Mouse (Mus musculus) hindbrain, postnatal 0 days (tissue): ENCODE results near the gene Itga6. TPM values are rescaled to one million over a fixed set of nuclear protein-coding genes. Genes with fewer than 3 reads are reported as not detected.
A peak's percentile ranks its signal among the peaks of the same experiment; 100 is the strongest.

Experiments
- ATAC-seq: fragments of 200-750 bp; cut with Nextera tagmentation; 2 replicates; pipeline ENCODE4 v1.8.0; 2017; ENCODE audit warnings: mild to moderate bottlenecking, moderate TSS enrichment, moderate library complexity
- DNase-seq: peaks from one replicate; pipeline ENCODE4 v3.0.0-alpha.2; 2015; ENCODE audit warnings: low spot score
- H3K27ac ChIP-seq: fragments of 300-500 bp; sonication (generic); 2 replicates; pipeline ENCODE4 v1.5.1; 2014; ENCODE audit warnings: mild to moderate bottlenecking
- H3K27me3 ChIP-seq: fragments of 300-500 bp; sonication (generic); 2 replicates; pipeline ENCODE4 v1.6.1; 2014; ENCODE audit warnings: low read length, mixed read lengths; ENCODE audit not compliant: insufficient read depth
- H3K36me3 ChIP-seq: fragments of 300-500 bp; sonication (generic); 2 replicates; pipeline ENCODE4 v1.6.1; 2014; ENCODE audit warnings: low read length, mixed read lengths; ENCODE audit not compliant: insufficient read depth
- H3K4me1 ChIP-seq: fragments of 300-500 bp; sonication (generic); 2 replicates; pipeline ENCODE4 v1.6.1; 2014; ENCODE audit warnings: antibody characterized with exemption, low read length, mixed read lengths; ENCODE audit not compliant: insufficient read depth
- H3K4me2 ChIP-seq: fragments of 300-500 bp; sonication (generic); 2 replicates; pipeline ENCODE4 v1.6.1; 2014; ENCODE audit warnings: low read depth, mild to moderate bottlenecking, low read length, moderate library complexity, mixed read lengths
- H3K4me3 ChIP-seq: fragments of 300-500 bp; sonication (generic); 2 replicates; pipeline ENCODE4 v1.5.1; 2014; ENCODE audit warnings: low read length
- H3K9ac ChIP-seq: fragments of 300-500 bp; sonication (generic); replicated peaks from 2 replicates; pipeline ENCODE4 v1.6.1; 2014; ENCODE audit warnings: mild to moderate bottlenecking, low read length, moderate library complexity, mixed read lengths
- H3K9me3 ChIP-seq: fragments of 300-500 bp; sonication (generic); 2 replicates; pipeline ENCODE4 v1.6.1; 2016; ENCODE audit warnings: low read length, mixed read lengths
- CTCF ChIP-seq: IDR thresholded peaks from 2 replicates; pipeline ENCODE4 v1.5.1; 2016; ENCODE audit warnings: antibody characterized with exemption, control low read depth, low read depth
- WGBS: fragments of 180-500 bp; shearing (Covaris S2); extraction: QIAGEN DNeasy Blood & Tissue Kit; methylation state at CpG from one replicate; pipeline ENCODE4 v1.1.7; 2014; 5-methylcytosine and 5-hydroxymethylcytosine counted together
- polyA plus RNA-seq: library from polyadenylated mRNA; unstranded; fragments of >200 nt; fragmentation: Nextera tagmentation; extraction: Ambion mirVana; gene quantifications from 2 replicates; pipeline ENCODE4 v1.2.1, GENCODE M21; 2015
- total RNA-seq: library from RNA; depleted of rRNA; stranded (reverse); fragments of >200 nt; gene quantifications from 2 replicates; pipeline ENCODE4 v1.2.3, GENCODE M21; 2014

Itga6 gene
- total and polyA plus RNA-seq, 2 experiments from 2014 or later, result 20.0 to 46.7 TPM

DNA sequence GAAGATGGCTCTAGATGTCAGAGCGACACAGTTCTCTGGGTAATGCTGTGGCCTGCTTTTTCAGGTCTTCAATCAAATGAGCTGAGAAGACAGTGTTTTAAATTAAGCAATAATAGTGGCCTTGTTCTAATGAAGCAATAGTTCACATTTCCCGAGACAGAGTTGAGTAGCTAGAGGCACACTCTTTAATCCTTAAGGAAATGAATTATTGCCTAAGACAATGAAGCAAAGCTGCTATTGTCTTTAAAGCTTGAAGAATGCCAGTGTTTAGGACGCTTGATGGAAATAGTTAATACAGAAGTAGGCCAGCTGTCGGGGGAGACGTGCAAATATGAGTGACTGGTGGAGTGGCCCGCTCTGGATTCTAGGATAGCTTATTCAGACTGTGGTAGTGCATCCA, 65.5 kb downstream of the Itga6 start:
- Histone ChIP-seq H3K36me3 (no peaks in the 10 kb centered on the region), H3K9ac (no peak overlapping the region), H3K4me2 (no peak overlapping the region), H3K4me1 (peaks cover 7% of the 10 kb centered on the region; the same call in 1 of the 2 replicates), H3K9me3 (no peaks in the 10 kb centered on the region), H3K27me3 (no peaks in the 10 kb centered on the region), H3K4me3 (no peak overlapping the region), H3K27ac (no peak overlapping the region)
- no peak for DNase-seq
- no peak for ATAC-seq
- WGBS, result 55% methylated on average over 6 of the region's 6 CpGs
- no peak for TF ChIP-seq CTCF

DNA sequence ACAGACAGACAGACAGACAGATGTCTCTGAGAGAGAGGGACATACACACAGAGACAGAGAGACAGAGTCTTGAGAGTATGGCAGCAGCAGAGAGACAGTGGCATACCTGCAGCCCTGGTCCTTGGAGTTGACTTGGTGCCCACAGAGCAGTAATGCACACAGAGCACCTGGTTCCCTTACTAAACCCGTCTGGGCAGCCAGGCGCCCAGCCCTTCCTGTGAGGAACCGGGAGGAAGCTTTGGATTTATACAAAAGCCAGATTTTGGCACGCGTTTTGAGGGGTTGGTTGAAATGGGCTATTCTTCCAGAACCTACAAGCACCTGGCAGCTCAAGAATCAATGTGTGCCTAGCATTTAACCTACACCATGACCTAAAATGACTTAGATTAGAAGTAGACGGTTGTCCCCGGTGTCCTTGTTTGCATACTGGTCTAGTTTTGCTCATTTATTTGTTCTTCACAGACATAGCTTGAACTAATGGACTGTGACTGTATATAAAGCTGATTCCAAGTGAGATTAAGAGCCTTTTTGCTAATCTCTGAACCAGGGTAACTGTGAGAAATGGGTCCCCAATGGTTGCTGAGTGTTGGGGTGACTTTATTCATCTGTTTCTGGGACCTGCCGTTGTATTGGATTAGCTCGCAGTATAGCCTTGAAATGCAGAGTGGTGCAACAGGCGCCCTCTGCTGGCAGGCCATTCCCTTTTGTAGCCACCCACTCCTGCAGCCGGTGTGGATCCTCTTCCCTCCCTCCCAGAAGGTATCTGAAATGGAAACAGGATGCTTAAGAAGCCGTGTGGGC, 67.0 kb downstream of the Itga6 start:
- Histone ChIP-seq H3K9ac (no peak overlapping the region), H3K27me3 (no peaks in the 10 kb centered on the region)

DNA sequence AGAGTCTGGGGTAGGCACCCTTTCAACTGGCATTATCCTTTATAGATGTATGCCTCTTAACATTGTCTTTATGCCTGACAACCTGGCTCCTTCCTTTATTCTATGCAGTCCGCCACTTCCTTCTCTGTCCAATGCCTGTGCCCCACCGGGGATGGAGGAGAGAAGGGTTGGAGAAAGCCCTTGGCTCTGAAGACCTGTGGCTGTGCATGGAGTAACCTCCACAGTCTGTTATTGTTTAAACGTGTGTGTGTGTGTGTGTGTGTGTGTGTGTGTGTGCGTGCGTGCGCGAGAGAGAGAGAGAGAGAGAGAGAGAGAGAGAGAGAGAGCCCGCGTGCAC, 67.6 kb downstream of the Itga6 start:
- H3K4me3 ChIP-seq, result no peak overlapping the region
- peak; percentile 48; the same call in 1 of the 2 replicates for ATAC-seq
- WGBS, result 85% methylated on average over 7 of the region's 9 CpGs
- H3K9me3 ChIP-seq, result no peaks in the 10 kb centered on the region
- no peaks in the 10 kb centered on the region for H3K27me3 ChIP-seq
- no peak overlapping the region for H3K27ac ChIP-seq
- TF ChIP-seq CTCF, result no peak
- DNase-seq, result no peak
- H3K4me2 ChIP-seq, result no peak overlapping the region
- H3K9ac ChIP-seq, result no peak overlapping the region
- no peaks in the 10 kb centered on the region for H3K36me3 ChIP-seq
- peaks cover 7% of the 10 kb centered on the region; the same call in 1 of the 2 replicates for H3K4me1 ChIP-seq

More for the DNA sequence above, 67.0 kb downstream of the Itga6 start:
- 40% methylated on average over 12 of the region's 12 CpGs for WGBS
- Histone ChIP-seq H3K4me3 (no peak overlapping the region), H3K4me1 (peaks cover 7% of the 10 kb centered on the region; the same call in 1 of the 2 replicates), H3K27ac (no peak overlapping the region), H3K36me3 (no peaks in the 10 kb centered on the region), H3K9me3 (no peaks in the 10 kb centered on the region), H3K4me2 (no peak overlapping the region)
- peak; percentile 88 for DNase-seq
- peak; percentile 95 for TF ChIP-seq CTCF
- peak; percentile 84 for ATAC-seq

DNA sequence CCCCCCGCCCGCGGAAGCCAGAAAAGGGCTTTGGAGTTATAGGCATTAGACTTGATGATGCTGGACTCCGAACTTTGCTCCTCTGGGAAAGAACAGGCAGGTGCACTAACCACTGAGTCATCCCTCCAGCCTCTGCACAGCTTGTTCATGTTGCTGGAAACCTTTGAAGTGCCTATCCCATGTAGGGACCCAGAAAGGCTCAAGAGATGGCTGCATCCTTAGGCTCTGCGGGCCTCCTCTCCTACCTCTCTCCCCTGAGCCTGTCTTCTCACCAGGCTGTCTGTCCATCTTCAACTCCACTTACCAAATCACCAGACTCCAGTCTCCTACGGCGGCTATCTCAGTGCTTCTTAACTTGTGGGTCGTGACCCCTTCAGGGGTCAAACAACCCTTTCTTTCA, 68.0 kb downstream of the Itga6 start:
- no peak overlapping the region for H3K9ac ChIP-seq
- peaks cover 7% of the 10 kb centered on the region; the same call in 1 of the 2 replicates for H3K4me1 ChIP-seq
- H3K27ac ChIP-seq, result no peak overlapping the region
- no peak overlapping the region for H3K4me3 ChIP-seq
- no peaks in the 10 kb centered on the region for H3K9me3 ChIP-seq
- H3K36me3 ChIP-seq, result no peaks in the 10 kb centered on the region
- 0 out of 2 replicates have a peak, but pooled peaks have one; percentile 6 for ATAC-seq
- H3K27me3 ChIP-seq, result no peaks in the 10 kb centered on the region
- no peak overlapping the region for H3K4me2 ChIP-seq
- DNase-seq, result no peak
- TF ChIP-seq CTCF, result no peak
- 75% methylated on average over 6 of the region's 8 CpGs for WGBS

DNA sequence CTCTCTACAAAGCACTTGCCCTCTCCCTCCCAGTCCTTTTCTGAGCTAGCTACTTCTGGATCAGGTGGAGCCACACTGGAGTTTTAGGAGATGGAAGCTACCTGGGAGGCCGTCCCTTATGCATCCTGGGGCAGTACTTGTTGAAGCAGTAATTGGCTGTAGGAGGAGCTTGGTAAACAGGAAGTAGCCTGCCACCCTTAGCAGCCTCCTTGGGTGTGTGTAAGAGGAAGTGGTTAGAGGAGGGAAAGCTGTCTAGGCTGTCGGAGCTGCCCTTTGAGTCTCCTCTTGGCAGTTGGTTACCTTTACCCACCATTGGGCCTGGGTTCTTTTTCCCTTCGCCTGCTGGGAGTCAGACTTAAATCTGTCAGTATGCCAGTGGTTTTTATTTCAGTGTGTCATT, 68.6 kb downstream of the Itga6 start:
- WGBS, result 55% methylated on average over 3 of the region's 3 CpGs
- Histone ChIP-seq H3K9ac (no peak overlapping the region), H3K27ac (no peak overlapping the region), H3K4me2 (no peak overlapping the region), H3K4me1 (peaks cover 7% of the 10 kb centered on the region; the same call in 1 of the 2 replicates), H3K9me3 (no peaks in the 10 kb centered on the region), H3K36me3 (no peaks in the 10 kb centered on the region), H3K27me3 (no peaks in the 10 kb centered on the region), H3K4me3 (no peak overlapping the region)
- DNase-seq, result no peak
- no peak for TF ChIP-seq CTCF
- ATAC-seq, result no peak

DNA sequence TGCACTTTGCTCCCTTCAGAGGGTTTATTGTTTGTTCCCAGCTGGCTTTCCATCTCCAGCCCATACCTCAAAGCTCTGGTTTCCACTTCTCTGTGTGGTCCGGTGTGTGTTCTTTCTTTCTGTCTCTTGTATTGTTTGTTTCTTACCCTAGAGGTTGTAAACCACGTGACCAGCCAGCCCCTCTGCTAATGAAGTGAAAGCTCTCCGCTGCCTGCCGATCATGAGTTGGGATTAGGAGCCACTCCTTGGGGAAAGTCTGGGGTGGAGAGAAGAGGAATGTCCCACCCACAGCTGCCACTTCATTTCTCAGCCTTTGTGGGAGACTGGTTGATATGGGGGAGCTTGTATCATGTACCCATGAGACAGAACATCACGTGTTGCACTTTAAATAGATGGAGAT, 69.9 kb downstream of the Itga6 start:
- Histone ChIP-seq H3K9me3 (no peaks in the 10 kb centered on the region), H3K36me3 (no peaks in the 10 kb centered on the region), H3K4me1 (peaks cover 7% of the 10 kb centered on the region; the same call in 1 of the 2 replicates), H3K27ac (no peak overlapping the region), H3K4me3 (no peak overlapping the region), H3K9ac (no peak overlapping the region), H3K27me3 (no peaks in the 10 kb centered on the region), H3K4me2 (no peak overlapping the region)
- TF ChIP-seq CTCF, result no peak
- DNase-seq (no peak), ATAC-seq (no peak)
- 27% methylated on average over 5 of the region's 5 CpGs for WGBS
